Mouse (Mus musculus) embryonic facial prominence, embryonic 13.5 days (tissue): ENCODE data around the gene Sh2d3c. TPM values are rescaled to one million over a fixed set of nuclear protein-coding genes. Genes with fewer than 3 reads are reported as not detected.
A peak's percentile ranks its signal among the peaks of the same experiment; 100 is the strongest.

Experiments
- ATAC-seq: fragments of 200-750 bp; cut with Nextera tagmentation; 2 replicates; pipeline ENCODE4 v1.8.0; 2017; ENCODE audit warnings: low read depth; ENCODE audit not compliant: insufficient number of reproducible peaks, insufficient read depth, low FRiP score, low TSS enrichment
- H3K27ac ChIP-seq: fragments of 300-500 bp; sonication (generic); 2 replicates; pipeline ENCODE4 v1.5.1; 2015; ENCODE audit warnings: moderate library complexity, mild to moderate bottlenecking, inconsistent platforms
- H3K27me3 ChIP-seq: fragments of 300-500 bp; sonication (generic); 2 replicates; pipeline ENCODE4 v1.6.1; 2015; ENCODE audit warnings: mild to moderate bottlenecking, inconsistent platforms
- H3K36me3 ChIP-seq: fragments of 300-500 bp; sonication (generic); 2 replicates; pipeline ENCODE4 v1.6.1; 2015; ENCODE audit warnings: mild to moderate bottlenecking, inconsistent platforms
- H3K4me1 ChIP-seq: fragments of 300-500 bp; sonication (generic); 2 replicates; pipeline ENCODE4 v1.6.1; 2015; ENCODE audit warnings: inconsistent platforms
- H3K4me2 ChIP-seq: fragments of 300-500 bp; sonication (generic); 2 replicates; pipeline ENCODE4 v1.6.1; 2015; ENCODE audit warnings: moderate library complexity, mild to moderate bottlenecking, inconsistent platforms
- H3K4me3 ChIP-seq: fragments of 300-500 bp; sonication (generic); 2 replicates; pipeline ENCODE4 v1.5.1; 2015; ENCODE audit warnings: mild to moderate bottlenecking, inconsistent platforms
- H3K9ac ChIP-seq: fragments of 300-500 bp; sonication (generic); 2 replicates; pipeline ENCODE4 v1.6.1; 2015; ENCODE audit warnings: mild to moderate bottlenecking, inconsistent platforms
- H3K9me3 ChIP-seq: fragments of 300-500 bp; sonication (generic); 2 replicates; pipeline ENCODE4 v1.6.1; 2016; ENCODE audit warnings: inconsistent platforms
- WGBS: fragments of 180-500 bp; shearing (Covaris S2); methylation state at CpG from one replicate; pipeline ENCODE4 v1.1.7; 2015; ENCODE audit warnings: mixed read lengths; 5-methylcytosine and 5-hydroxymethylcytosine counted together
- polyA plus RNA-seq: library from polyadenylated mRNA; unstranded; fragments of >200 nt; fragmentation: Nextera tagmentation; extraction: Ambion mirVana; gene quantifications from 2 replicates; pipeline ENCODE4 v1.2.1, GENCODE M21; 2015

Gene Sh2d3c
- polyA plus RNA-seq, 1 experiment from 2014 or later = 19.4 TPM

- Histone ChIP-seq H3K27ac (no peak overlapping the region), H3K27me3 (peaks cover 6% of the 10 kb centered on the region; the same call in 1 of the 2 replicates), H3K9ac (peak overlapping the region; percentile 68), H3K9me3 (no peaks in the 10 kb centered on the region), H3K4me2 (peak overlapping the region; percentile 82), H3K36me3 (no peaks in the 10 kb centered on the region), H3K4me3 (peak overlapping the region; percentile 61), H3K4me1 (peaks cover 13% of the 10 kb centered on the region)
- no peak for ATAC-seq
- 16% methylated on average over 22 of the region's 22 CpGs for WGBS
These were observed 55.3 kb downstream of the Sh2d3c start for GRCm38 (mm10) chr2:32776192-32776591.

DNA sequence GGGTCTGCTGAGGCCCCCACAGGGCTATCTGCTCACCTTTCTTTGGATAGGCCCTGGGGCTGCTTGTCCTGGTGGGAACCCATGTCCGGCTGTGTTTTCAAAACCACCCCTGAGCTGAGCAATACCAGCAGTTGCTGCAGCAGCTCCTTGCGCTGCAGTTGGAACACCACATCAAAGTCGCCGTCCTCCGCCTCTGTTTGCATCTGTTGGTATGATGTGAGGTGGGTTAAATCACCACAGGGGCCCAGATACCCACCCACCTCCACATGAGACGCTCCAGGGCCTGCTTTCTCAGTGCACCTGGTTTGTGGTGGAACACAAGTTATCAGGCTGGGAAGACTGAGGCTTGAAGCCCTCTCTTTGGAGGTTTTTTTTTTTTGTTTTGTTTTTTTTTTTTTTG lies 57.2 kb downstream of the Sh2d3c start:
- 87% methylated on average over 6 of the region's 6 CpGs for WGBS
- Histone ChIP-seq H3K36me3 (no peaks in the 10 kb centered on the region), H3K9ac (no peak overlapping the region), H3K4me2 (no peak overlapping the region), H3K27me3 (peaks cover 6% of the 10 kb centered on the region; the same call in 1 of the 2 replicates), H3K27ac (no peak overlapping the region), H3K4me3 (no peak overlapping the region), H3K9me3 (no peaks in the 10 kb centered on the region), H3K4me1 (peaks cover 13% of the 10 kb centered on the region)
- no peak for ATAC-seq

GRCm38 (mm10) chr2:32779131-32779530 lies 58.3 kb downstream of the Sh2d3c start:
- no peaks in the 10 kb centered on the region for H3K9me3 ChIP-seq
- no peak for ATAC-seq
- peaks cover 16% of the 10 kb centered on the region for H3K4me1 ChIP-seq
- H3K4me3 ChIP-seq = no peak overlapping the region
- WGBS = 19% methylated on average over 8 of the region's 8 CpGs
- no peak overlapping the region for H3K27ac ChIP-seq
- peaks cover 6% of the 10 kb centered on the region; the same call in 1 of the 2 replicates for H3K27me3 ChIP-seq
- H3K4me2 ChIP-seq = no peak overlapping the region
- H3K36me3 ChIP-seq = no peaks in the 10 kb centered on the region
- no peak overlapping the region for H3K9ac ChIP-seq

GRCm38 (mm10) chr2:32779714-32780113 lies 58.9 kb downstream of the Sh2d3c start:
- Histone ChIP-seq H3K36me3 (no peaks in the 10 kb centered on the region), H3K27me3 (peaks cover 6% of the 10 kb centered on the region; the same call in 1 of the 2 replicates), H3K9me3 (no peaks in the 10 kb centered on the region), H3K4me2 (no peak overlapping the region), H3K4me1 (peaks cover 19% of the 10 kb centered on the region), H3K4me3 (no peak overlapping the region), H3K9ac (no peak overlapping the region), H3K27ac (no peak overlapping the region)
- ATAC-seq = no peak
- WGBS = 88% methylated on average over 6 of the region's 6 CpGs

- Histone ChIP-seq H3K9me3 (no peaks in the 10 kb centered on the region), H3K27ac (no peak overlapping the region), H3K36me3 (no peaks in the 10 kb centered on the region), H3K9ac (no peak overlapping the region), H3K4me2 (no peak overlapping the region), H3K4me3 (no peak overlapping the region), H3K4me1 (peaks cover 6% of the 10 kb centered on the region; the same call in 1 of the 2 replicates), H3K27me3 (no peaks in the 10 kb centered on the region)
- ATAC-seq = no peak
- 71% methylated on average over 6 of the region's 6 CpGs for WGBS
These were observed 60.9 kb downstream of the Sh2d3c start for GRCm38 (mm10) chr2:32781710-32782109.

GRCm38 (mm10) chr2:32784048-32784681 lies 63.3 kb downstream of the Sh2d3c start, which contains the start of gene Cfap157:
Gene Cfap157 (minus strand): TSS chr2:32784428.
- H3K36me3 ChIP-seq = no peaks in the 10 kb centered on the region
- H3K9ac ChIP-seq = no peak within 1 kb of the TSS
- no peak within 1 kb of the TSS for H3K27ac ChIP-seq
- no peak for ATAC-seq
- peaks cover 6% of the 10 kb centered on the region; the same call in 1 of the 2 replicates for H3K4me1 ChIP-seq
- no peaks in the 10 kb centered on the region for H3K27me3 ChIP-seq
- H3K4me3 ChIP-seq = no peak within 1 kb of the TSS
- no peaks in the 10 kb centered on the region; the same call in 1 of the 2 replicates for H3K9me3 ChIP-seq
- H3K4me2 ChIP-seq = no peak within 1 kb of the TSS
- 61% methylated on average over 4 of the region's 4 CpGs for WGBS

DNA sequence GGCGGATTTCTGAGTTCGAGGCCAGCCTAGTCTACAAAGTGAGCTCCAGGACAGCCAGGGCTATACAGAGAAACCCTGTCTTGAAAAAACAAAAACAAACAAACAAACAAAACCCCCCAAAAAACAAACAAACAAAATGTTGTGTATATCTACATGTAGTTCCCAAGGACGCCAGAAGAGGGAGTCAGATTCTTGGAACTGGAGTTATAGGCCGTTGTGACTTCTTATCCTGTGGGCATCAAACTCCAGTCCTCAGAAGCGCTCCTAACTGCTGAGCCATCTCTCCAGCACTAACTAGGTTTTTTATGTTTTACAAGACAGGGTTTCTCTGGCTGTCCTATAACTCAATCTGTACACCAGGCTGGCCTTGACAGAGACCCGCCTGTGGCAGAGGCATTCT lies 66.3 kb downstream of the Sh2d3c start:
- H3K27me3 ChIP-seq = no peaks in the 10 kb centered on the region
- no peak for ATAC-seq
- H3K4me2 ChIP-seq = no peak overlapping the region
- no peak overlapping the region for H3K9ac ChIP-seq
- no peaks in the 10 kb centered on the region; the same call in 1 of the 2 replicates for H3K9me3 ChIP-seq
- peaks cover 6% of the 10 kb centered on the region; the same call in 1 of the 2 replicates for H3K4me1 ChIP-seq
- 64% methylated on average over 6 of the region's 6 CpGs for WGBS
- H3K27ac ChIP-seq = no peak overlapping the region
- H3K36me3 ChIP-seq = peaks cover 16% of the 10 kb centered on the region
- no peak overlapping the region for H3K4me3 ChIP-seq

GRCm38 (mm10) chr2:32788581-32788980 lies 67.7 kb downstream of the Sh2d3c start:
- Histone ChIP-seq H3K4me2 (no peak overlapping the region), H3K4me1 (peaks cover 6% of the 10 kb centered on the region; the same call in 1 of the 2 replicates), H3K9ac (no peak overlapping the region; the same call in 1 of the 2 replicates), H3K27ac (no peak overlapping the region), H3K4me3 (no peak overlapping the region), H3K27me3 (no peaks in the 10 kb centered on the region), H3K9me3 (no peaks in the 10 kb centered on the region; the same call in 1 of the 2 replicates), H3K36me3 (peaks cover 18% of the 10 kb centered on the region)
- ATAC-seq = no peak
- WGBS = 30% methylated on average over 2 of the region's 2 CpGs

DNA sequence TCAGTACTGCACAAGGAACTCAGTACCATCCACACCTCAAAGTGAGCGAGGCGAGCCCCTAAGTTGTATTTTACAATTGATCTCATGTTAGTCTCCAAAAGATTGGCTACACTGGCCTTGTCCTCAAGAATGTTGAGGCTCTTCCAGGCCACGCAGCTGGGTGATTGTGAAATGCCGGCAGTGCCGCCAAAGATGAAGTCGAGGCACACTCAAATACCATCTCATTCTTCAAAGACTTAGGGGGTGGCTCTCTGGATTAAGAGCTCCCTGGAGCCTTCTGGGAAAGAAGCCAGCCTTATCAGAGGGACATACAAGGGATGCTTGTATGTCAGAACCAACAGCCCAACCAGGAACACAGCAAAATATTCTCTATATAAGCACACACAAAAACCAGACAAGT lies 70.4 kb downstream of the Sh2d3c start:
- no peak overlapping the region for H3K27ac ChIP-seq
- 84% methylated on average over 6 of the region's 6 CpGs for WGBS

DNA sequence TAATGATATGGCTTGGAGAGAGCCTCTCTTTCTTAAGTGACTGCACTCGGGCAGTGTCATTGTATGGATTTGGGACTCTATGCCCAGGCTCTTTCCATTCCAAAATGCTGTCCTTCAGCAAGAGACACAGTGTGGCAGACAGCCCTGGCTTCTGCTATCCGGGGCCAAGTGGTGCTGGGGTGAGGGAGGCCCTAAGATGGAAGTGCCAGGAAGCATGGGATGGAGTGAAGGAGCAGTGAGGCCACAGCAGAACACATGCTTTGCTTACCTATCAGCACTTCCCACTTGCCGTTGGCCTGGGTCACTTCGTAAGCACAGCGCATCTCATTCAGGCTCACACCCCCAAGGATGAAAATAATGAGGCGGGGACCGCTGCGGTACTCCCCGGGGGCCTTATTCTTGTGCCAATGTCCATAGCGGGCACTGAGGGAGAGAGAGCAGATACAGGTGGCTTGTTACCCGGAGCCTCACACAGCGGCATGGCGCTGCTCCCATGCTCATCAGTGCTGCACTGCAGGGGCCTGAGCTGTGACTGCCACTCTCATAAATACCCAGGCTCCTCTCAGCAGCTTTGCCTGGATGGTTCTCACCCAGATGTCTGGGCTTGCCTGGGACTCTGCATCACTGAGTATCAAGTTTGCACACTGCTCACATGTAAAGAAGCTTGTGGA lies 75.0 kb downstream of the Sh2d3c start:
- Histone ChIP-seq H3K4me1 (no peaks in the 10 kb centered on the region), H3K9ac (no peak overlapping the region; the same call in 1 of the 2 replicates), H3K27ac (no peak overlapping the region), H3K27me3 (no peaks in the 10 kb centered on the region), H3K4me3 (no peak overlapping the region), H3K4me2 (no peak overlapping the region), H3K9me3 (no peaks in the 10 kb centered on the region), H3K36me3 (peaks cover 77% of the 10 kb centered on the region)
- WGBS = 87% methylated on average over 13 of the region's 13 CpGs
- no peak for ATAC-seq

More for the DNA sequence above, 70.4 kb downstream of the Sh2d3c start:
- no peak for ATAC-seq
- H3K9ac ChIP-seq = no peak overlapping the region
- H3K9me3 ChIP-seq = no peaks in the 10 kb centered on the region; the same call in 1 of the 2 replicates
- H3K36me3 ChIP-seq = peaks cover 42% of the 10 kb centered on the region
- no peak overlapping the region for H3K4me2 ChIP-seq
- H3K4me3 ChIP-seq = no peak overlapping the region
- no peaks in the 10 kb centered on the region for H3K4me1 ChIP-seq
- H3K27me3 ChIP-seq = no peaks in the 10 kb centered on the region

GRCm38 (mm10) chr2:32798251-32798962 lies 77.6 kb downstream of the Sh2d3c start:
- H3K27me3 ChIP-seq = no peaks in the 10 kb centered on the region
- no peaks in the 10 kb centered on the region for H3K9me3 ChIP-seq
- peaks cover 78% of the 10 kb centered on the region for H3K36me3 ChIP-seq
- no peak overlapping the region for H3K4me2 ChIP-seq
- WGBS = 65% methylated on average over 10 of the region's 10 CpGs
- no peak overlapping the region for H3K9ac ChIP-seq
- ATAC-seq = no peak
- H3K4me1 ChIP-seq = no peaks in the 10 kb centered on the region
- no peak overlapping the region for H3K27ac ChIP-seq
- no peak overlapping the region for H3K4me3 ChIP-seq
